Mouse (Mus musculus) embryonic facial prominence, embryonic 13.5 days (tissue): ENCODE results near the gene Gm42674. TPM values are rescaled to one million over a fixed set of nuclear protein-coding genes. Genes with fewer than 3 reads are reported as not detected.

Experiments used
- ATAC-seq: fragments of 200-750 bp; cut with Nextera tagmentation; 2 replicates; pipeline ENCODE4 v1.8.0; 2017; ENCODE audit warnings: low read depth; ENCODE audit not compliant: insufficient number of reproducible peaks, insufficient read depth, low FRiP score, low TSS enrichment
- H3K27ac ChIP-seq: fragments of 300-500 bp; sonication (generic); 2 replicates; pipeline ENCODE4 v1.5.1; 2015; ENCODE audit warnings: moderate library complexity, mild to moderate bottlenecking, inconsistent platforms
- H3K27me3 ChIP-seq: fragments of 300-500 bp; sonication (generic); 2 replicates; pipeline ENCODE4 v1.6.1; 2015; ENCODE audit warnings: mild to moderate bottlenecking, inconsistent platforms
- H3K36me3 ChIP-seq: fragments of 300-500 bp; sonication (generic); 2 replicates; pipeline ENCODE4 v1.6.1; 2015; ENCODE audit warnings: mild to moderate bottlenecking, inconsistent platforms
- H3K4me1 ChIP-seq: fragments of 300-500 bp; sonication (generic); 2 replicates; pipeline ENCODE4 v1.6.1; 2015; ENCODE audit warnings: inconsistent platforms
- H3K4me2 ChIP-seq: fragments of 300-500 bp; sonication (generic); 2 replicates; pipeline ENCODE4 v1.6.1; 2015; ENCODE audit warnings: moderate library complexity, mild to moderate bottlenecking, inconsistent platforms
- H3K4me3 ChIP-seq: fragments of 300-500 bp; sonication (generic); 2 replicates; pipeline ENCODE4 v1.5.1; 2015; ENCODE audit warnings: mild to moderate bottlenecking, inconsistent platforms
- H3K9ac ChIP-seq: fragments of 300-500 bp; sonication (generic); 2 replicates; pipeline ENCODE4 v1.6.1; 2015; ENCODE audit warnings: mild to moderate bottlenecking, inconsistent platforms
- H3K9me3 ChIP-seq: fragments of 300-500 bp; sonication (generic); 2 replicates; pipeline ENCODE4 v1.6.1; 2016; ENCODE audit warnings: inconsistent platforms
- WGBS: fragments of 180-500 bp; shearing (Covaris S2); methylation state at CpG from one replicate; pipeline ENCODE4 v1.1.7; 2015; ENCODE audit warnings: mixed read lengths; 5-methylcytosine and 5-hydroxymethylcytosine counted together
- polyA plus RNA-seq: library from polyadenylated mRNA; unstranded; fragments of >200 nt; fragmentation: Nextera tagmentation; extraction: Ambion mirVana; gene quantifications from 2 replicates; pipeline ENCODE4 v1.2.1, GENCODE M21; 2015

Gene Gm42674
- polyA plus RNA-seq, 1 experiment from 2014 or later: not detected

DNA sequence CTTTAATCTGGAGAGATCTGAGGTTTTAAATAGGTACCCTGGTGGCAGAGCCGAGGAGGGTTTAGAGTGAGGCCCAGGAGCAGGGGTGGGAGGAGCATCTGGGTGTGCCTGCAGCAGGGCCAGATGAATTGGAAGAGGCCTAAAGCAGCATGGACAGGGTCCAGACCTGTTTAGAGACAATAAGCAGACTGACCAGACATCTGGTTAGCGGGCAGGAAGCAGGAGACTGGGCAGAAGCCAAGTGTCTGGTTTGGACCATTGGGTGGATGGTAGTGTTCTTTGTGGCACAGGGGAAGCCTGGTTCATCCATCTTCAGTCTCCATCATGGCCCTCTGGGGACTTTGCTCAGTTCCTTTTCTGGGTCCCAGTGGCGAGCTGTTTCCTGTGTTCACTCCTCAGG, 17.8 kb upstream of the Gm42674 start:
- Histone ChIP-seq H3K4me3 (no peak overlapping the region), H3K9me3 (no peaks in the 10 kb centered on the region), H3K27me3 (no peaks in the 10 kb centered on the region), H3K27ac (0 out of 2 replicates have a peak overlapping the region, but pooled peaks have one; percentile 3), H3K36me3 (no peaks in the 10 kb centered on the region), H3K4me2 (no peak overlapping the region), H3K9ac (no peak overlapping the region), H3K4me1 (peaks cover 37% of the 10 kb centered on the region; the same call in 1 of the 2 replicates)
- 51% methylated on average over 3 of the region's 3 CpGs for WGBS
- ATAC-seq: no peak

- Histone ChIP-seq H3K4me2 (no peak overlapping the region), H3K9me3 (no peaks in the 10 kb centered on the region), H3K27me3 (no peaks in the 10 kb centered on the region), H3K4me1 (peaks cover 27% of the 10 kb centered on the region; the same call in 1 of the 2 replicates), H3K27ac (peak overlapping the region; percentile 69; the same call in 1 of the 2 replicates), H3K9ac (no peak overlapping the region), H3K36me3 (no peaks in the 10 kb centered on the region), H3K4me3 (no peak overlapping the region)
- 30% methylated on average over 5 of the region's 5 CpGs for WGBS
- no peak for ATAC-seq
Measured at GRCm38 (mm10) chr3:90585595-90585994, 16.1 kb upstream of the Gm42674 start.

GRCm38 (mm10) chr3:90586016-90586643, 15.6 kb upstream of the Gm42674 start:
- no peak overlapping the region for H3K4me3 ChIP-seq
- H3K27me3 ChIP-seq: no peaks in the 10 kb centered on the region
- no peaks in the 10 kb centered on the region for H3K36me3 ChIP-seq
- peak overlapping the region; percentile 69; the same call in 1 of the 2 replicates for H3K27ac ChIP-seq
- no peak overlapping the region for H3K4me2 ChIP-seq
- no peak overlapping the region for H3K9ac ChIP-seq
- peaks cover 27% of the 10 kb centered on the region; the same call in 1 of the 2 replicates for H3K4me1 ChIP-seq
- WGBS: 84% methylated on average over 15 of the region's 15 CpGs
- no peak for ATAC-seq
- H3K9me3 ChIP-seq: no peaks in the 10 kb centered on the region

DNA sequence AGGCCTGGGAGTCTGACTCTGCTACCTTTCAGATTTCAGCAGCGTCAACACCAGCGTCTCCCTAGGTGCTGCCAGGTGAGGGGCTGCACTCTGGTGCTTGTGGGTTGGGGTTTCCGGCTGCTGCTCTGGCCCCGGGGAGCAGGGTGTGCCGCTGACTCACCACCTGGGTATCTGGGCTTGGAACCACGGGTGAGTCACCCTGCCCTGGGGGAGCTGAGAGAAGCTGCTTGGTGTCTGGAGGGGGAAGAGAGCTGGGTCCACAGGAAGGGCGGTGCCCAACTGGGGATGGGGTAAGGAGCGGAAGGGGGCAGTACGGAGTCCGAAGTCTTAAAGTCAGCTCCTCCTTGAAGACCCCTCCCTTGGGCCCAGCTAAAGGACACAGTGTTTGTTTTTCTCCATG, 14.8 kb upstream of the Gm42674 start:
- Histone ChIP-seq H3K9ac (0 out of 2 replicates have a peak overlapping the region, but pooled peaks have one; percentile 36), H3K4me1 (peaks cover 27% of the 10 kb centered on the region; the same call in 1 of the 2 replicates), H3K9me3 (no peaks in the 10 kb centered on the region), H3K27ac (peak overlapping the region; percentile 69), H3K4me2 (no peak overlapping the region), H3K36me3 (no peaks in the 10 kb centered on the region), H3K27me3 (no peaks in the 10 kb centered on the region), H3K4me3 (no peak overlapping the region)
- 61% methylated on average over 10 of the region's 10 CpGs for WGBS
- ATAC-seq: peak; percentile 70; the same call in 1 of the 2 replicates

DNA sequence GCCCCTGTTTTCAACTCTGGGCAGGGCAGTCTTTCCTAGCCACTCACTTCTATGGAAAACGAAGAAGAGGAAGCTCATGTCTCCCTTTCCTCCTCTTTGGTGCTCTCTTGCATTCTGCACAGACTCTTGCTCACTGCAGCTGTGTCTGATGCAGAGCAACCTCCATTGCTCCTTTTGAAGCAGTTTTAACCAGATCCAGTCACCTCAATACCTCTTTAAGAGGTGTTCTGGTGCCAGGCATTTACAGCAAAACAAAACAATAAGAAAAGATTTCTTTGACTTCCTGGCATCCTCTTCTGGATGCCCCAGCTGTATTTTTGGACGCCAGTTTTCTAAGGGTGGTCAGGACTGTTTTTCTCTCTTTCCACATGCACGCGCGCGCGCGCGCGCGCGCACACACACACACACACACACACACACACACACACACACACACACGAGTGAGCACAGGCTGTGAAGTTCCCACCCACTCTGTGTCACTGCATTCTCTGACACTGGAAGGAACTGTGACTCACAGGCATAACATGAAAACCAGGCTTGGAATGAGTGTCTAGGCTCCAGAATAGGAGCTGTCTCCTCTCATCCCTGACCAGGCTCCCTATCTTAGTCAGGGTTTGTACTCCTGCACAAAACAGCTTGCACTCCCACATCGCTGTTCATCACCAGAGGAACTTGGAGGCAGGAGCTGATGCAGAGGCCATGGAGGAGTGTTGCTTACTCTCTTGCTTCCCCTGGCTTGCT, 14.2 kb upstream of the Gm42674 start:
- H3K4me1 ChIP-seq: peaks cover 27% of the 10 kb centered on the region; the same call in 1 of the 2 replicates
- no peaks in the 10 kb centered on the region for H3K9me3 ChIP-seq
- ATAC-seq: no peak
- 82% methylated on average over 14 of the region's 14 CpGs for WGBS
- H3K36me3 ChIP-seq: no peaks in the 10 kb centered on the region
- H3K4me3 ChIP-seq: no peak overlapping the region
- no peak overlapping the region for H3K9ac ChIP-seq
- no peaks in the 10 kb centered on the region for H3K27me3 ChIP-seq
- no peak overlapping the region for H3K4me2 ChIP-seq
- peak overlapping the region; percentile 69; the same call in 1 of the 2 replicates for H3K27ac ChIP-seq

DNA sequence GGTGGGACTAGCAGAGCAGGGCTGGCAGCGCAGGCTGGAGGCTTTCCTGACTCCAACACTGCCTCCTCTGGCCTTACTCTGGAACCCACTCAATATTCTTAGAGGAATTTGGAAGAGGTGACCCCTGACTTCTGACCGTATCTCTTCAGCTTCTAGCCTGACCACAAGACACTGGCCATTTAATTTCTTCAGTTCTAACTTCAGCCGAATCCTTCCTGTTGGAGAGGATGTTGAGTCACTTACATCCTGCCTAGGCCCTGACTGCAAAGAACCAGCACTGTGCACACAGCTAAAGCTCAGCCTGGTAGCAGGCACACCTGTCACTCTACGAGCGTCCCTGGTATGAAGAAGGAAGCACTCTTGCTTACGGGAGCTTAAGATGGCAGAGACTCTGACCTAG, 12.3 kb upstream of the Gm42674 start:
- Histone ChIP-seq H3K9ac (no peak overlapping the region), H3K36me3 (no peaks in the 10 kb centered on the region), H3K4me2 (no peak overlapping the region), H3K4me3 (no peak overlapping the region), H3K4me1 (peaks cover 22% of the 10 kb centered on the region; the same call in 1 of the 2 replicates), H3K9me3 (no peaks in the 10 kb centered on the region), H3K27ac (peak overlapping the region; percentile 22; the same call in 1 of the 2 replicates), H3K27me3 (no peaks in the 10 kb centered on the region)
- 80% methylated on average over 6 of the region's 6 CpGs for WGBS
- no peak for ATAC-seq

DNA sequence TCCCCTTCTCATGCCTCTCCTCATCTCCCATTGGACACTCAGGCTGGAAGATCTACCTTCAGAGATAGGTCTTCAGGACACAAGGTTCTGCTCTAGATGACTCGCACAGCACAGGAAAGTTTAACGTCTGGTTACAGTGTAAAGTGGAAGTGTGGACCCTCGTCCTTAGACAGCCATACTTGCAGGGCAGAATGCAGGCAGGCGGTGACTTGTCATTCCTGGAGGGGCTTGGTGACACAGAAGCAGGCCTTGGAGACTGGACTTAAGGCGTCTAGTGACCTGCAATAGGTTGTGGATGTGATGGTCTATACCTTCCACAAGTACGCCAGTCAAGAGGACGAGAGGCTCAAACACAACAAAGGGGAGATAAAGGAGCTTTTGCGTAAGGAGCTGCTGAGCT, 11.8 kb upstream of the Gm42674 start, which contains the start of gene S100a2:
S100a2 (plus strand) TSS at position 301 of the 400 bp plus-strand sequence.
- no peak for ATAC-seq
- Histone ChIP-seq H3K9ac (no peak within 1 kb of the TSS), H3K4me1 (peaks cover 22% of the 10 kb centered on the region; the same call in 1 of the 2 replicates), H3K4me3 (no peak within 1 kb of the TSS), H3K27me3 (no peaks in the 10 kb centered on the region), H3K9me3 (no peaks in the 10 kb centered on the region), H3K36me3 (no peaks in the 10 kb centered on the region), H3K27ac (peak within 1 kb of the TSS; percentile 22; the same call in 1 of the 2 replicates), H3K4me2 (no peak within 1 kb of the TSS)
- WGBS: 80% methylated on average over 8 of the region's 8 CpGs

DNA sequence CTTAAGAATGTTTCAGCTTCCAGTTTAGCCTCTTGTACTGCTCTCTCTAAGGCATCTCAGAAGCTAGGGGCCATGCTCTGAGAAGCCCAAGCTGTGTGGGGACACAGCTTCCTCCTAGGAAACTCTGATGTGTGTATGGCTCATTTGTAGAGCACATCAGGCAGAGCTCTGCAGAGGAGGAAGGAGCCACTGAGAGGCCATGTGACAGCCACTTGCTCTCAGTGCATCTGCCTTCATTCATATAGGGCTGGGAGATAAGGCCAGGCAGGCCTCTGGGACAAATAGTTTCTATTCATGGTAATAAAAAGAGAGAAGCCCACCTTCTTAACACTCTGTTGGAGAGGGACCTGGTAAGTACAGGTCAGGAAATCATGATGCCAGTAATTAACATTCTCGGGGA, 7.2 kb upstream of the Gm42674 start:
- Histone ChIP-seq H3K4me1 (peaks cover 6% of the 10 kb centered on the region; the same call in 1 of the 2 replicates), H3K27me3 (no peaks in the 10 kb centered on the region), H3K36me3 (no peaks in the 10 kb centered on the region), H3K27ac (no peak overlapping the region), H3K9me3 (no peaks in the 10 kb centered on the region), H3K4me3 (no peak overlapping the region), H3K9ac (no peak overlapping the region), H3K4me2 (no peak overlapping the region)
- no peak for ATAC-seq
- 50% methylated on average over 1 of the region's 1 CpGs for WGBS

DNA sequence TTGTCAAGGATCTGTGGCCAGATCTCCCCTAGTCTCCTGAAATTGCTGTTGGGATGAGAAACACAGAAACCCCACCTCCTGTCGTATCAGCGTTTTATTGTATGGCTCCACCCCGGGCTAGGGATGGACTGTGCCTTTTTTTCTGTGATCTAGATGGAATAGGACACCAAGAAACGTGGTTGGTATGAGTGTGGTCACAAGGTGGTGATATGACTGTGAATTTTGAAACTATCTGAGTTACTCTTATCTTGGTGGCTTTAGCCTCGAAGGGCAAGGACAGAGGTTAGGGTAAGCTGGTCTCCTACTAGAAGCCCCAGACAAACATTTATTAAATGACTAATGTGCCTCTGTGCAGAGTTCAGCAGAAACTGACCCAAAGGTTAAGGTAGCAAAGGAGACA, 6.1 kb upstream of the Gm42674 start:
- Histone ChIP-seq H3K9ac (no peak overlapping the region), H3K36me3 (no peaks in the 10 kb centered on the region), H3K27me3 (no peaks in the 10 kb centered on the region), H3K4me3 (no peak overlapping the region), H3K4me2 (no peak overlapping the region), H3K9me3 (no peaks in the 10 kb centered on the region), H3K27ac (no peak overlapping the region), H3K4me1 (peaks cover 14% of the 10 kb centered on the region; the same call in 1 of the 2 replicates)
- no peak for ATAC-seq
- WGBS: 81% methylated on average over 5 of the region's 5 CpGs

- peaks cover 18% of the 10 kb centered on the region; the same call in 1 of the 2 replicates for H3K4me1 ChIP-seq
- H3K4me2 ChIP-seq: no peak overlapping the region
- H3K36me3 ChIP-seq: no peaks in the 10 kb centered on the region
- no peak overlapping the region for H3K4me3 ChIP-seq
- H3K9ac ChIP-seq: no peak overlapping the region
- no peak overlapping the region for H3K27ac ChIP-seq
- no peak for ATAC-seq
- H3K9me3 ChIP-seq: no peaks in the 10 kb centered on the region
- no peaks in the 10 kb centered on the region for H3K27me3 ChIP-seq
- WGBS: 84% methylated on average over 6 of the region's 6 CpGs
Measured at GRCm38 (mm10) chr3:90596810-90597209, 4.9 kb upstream of the Gm42674 start.

DNA sequence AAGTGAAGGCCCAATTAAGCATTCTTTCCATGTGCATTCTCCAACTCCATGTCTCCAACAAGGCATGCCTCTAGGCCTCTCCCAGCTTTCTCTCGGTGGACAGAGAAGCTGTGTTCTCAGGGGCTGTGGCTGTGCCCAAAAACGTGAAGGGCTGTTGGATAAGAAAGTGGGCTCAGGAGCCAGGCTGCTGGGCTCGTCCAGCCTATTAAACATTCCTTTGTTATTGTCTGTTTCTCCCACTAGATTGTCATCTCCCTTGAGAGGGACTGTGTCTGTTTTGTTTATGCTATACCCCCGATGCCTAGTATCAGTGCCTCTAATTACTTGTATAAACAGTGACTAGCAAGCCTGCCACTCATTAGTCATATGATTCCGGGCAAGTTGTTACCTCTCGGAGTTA, 4.0 kb upstream of the Gm42674 start:
- H3K27ac ChIP-seq: 0 out of 2 replicates have a peak overlapping the region, but pooled peaks have one; percentile 33
- H3K36me3 ChIP-seq: no peaks in the 10 kb centered on the region
- no peaks in the 10 kb centered on the region for H3K9me3 ChIP-seq
- no peak overlapping the region for H3K9ac ChIP-seq
- H3K27me3 ChIP-seq: no peaks in the 10 kb centered on the region
- no peak overlapping the region for H3K4me2 ChIP-seq
- ATAC-seq: no peak
- WGBS: 22% methylated on average over 6 of the region's 6 CpGs
- peaks cover 24% of the 10 kb centered on the region; the same call in 1 of the 2 replicates for H3K4me1 ChIP-seq
- H3K4me3 ChIP-seq: no peak overlapping the region
